Mouse (Mus musculus): ENCODE data around the gene Sdf2l1.
"Not testable (repeated sequence)": the region's sequence is repeated elsewhere in the genome, so short reads cannot be mapped to it uniquely, and the experiment has no call there.

Sdf2l1 gene

DNA sequence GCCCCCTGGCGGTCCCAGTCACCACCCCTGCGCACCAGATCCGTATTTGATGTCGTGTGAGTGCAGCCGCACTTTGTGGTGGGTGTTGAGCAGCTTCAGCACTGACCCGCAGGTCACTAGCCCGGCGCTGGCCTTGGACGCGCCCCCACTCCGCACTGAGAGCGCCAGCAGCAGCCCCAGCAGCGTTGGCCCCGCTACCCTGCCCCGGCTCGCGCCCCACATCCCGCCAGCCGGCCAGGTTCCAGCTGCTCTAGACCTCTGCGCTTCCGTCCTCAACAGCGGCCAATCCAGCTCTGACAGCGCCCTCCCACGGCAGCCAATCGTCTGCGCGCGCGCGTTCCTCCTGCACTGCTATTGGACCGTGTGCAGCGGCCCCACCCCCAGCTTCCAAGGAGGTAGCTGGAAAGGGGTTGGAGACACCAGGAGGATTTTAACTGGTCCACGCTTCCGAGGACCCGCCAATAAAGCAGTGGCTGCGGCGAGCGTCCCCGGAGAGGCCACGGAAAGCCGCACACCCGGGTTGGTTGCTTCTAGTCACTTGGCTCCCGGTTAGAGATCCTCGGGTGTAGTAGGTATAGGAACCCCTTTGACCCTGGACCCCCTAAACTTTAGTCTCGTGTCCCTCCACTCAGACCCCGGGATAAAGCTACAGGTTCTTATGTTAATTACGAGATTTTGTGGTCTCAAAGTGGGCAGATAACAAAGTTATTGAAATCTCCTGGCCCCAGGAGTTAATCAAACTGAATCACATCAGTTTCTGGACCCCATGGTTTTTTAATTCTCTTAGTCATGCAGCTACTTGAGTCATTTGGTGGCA lies at the start of gene Sdf2l1:
Gene Sdf2l1, minus strand, starts transcription at position 295 of the 817 bp plus-strand sequence.
- DNase-seq = peak; percentile 98

DNA sequence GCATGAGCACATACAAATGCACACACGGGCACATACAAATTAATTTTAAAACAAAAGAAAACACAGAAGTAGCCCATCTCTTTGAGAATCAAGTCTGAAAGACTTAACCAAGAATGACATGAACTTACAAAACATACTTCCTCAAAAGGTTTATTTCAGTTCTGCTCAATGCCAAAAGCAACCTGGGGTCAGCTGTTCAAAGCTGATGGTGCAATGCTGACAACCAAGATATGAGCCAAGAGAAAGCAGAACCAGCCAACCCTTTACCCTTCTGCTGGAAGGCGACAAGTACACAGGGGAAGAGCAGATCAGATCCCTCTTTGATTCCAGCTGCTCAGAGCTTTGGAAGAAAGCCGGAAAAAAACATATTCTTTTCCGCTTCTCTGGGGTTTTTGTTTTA lies 49.2 kb upstream of the Sdf2l1 start:
- DNase-seq = no peak

DNA sequence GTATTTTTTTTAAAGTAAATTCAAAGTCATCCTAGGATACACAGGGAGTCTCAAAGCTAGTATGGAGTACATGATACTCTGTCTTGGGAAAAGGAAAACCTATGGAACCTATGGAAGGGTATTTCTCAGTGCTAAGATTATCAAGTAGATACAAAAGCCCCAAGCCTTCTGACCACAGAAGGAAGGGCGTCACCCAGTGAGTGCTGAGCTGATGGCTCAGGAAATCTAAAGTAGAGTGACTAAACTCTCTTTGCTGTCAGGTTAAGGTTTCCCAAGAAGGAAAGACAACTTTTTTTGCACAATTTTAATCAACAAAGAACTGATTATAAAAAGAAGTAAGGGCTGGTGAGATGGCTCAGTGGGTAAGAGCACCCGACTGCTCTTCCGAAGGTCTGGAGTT lies 47.5 kb upstream of the Sdf2l1 start:
- no peak for DNase-seq

DNA sequence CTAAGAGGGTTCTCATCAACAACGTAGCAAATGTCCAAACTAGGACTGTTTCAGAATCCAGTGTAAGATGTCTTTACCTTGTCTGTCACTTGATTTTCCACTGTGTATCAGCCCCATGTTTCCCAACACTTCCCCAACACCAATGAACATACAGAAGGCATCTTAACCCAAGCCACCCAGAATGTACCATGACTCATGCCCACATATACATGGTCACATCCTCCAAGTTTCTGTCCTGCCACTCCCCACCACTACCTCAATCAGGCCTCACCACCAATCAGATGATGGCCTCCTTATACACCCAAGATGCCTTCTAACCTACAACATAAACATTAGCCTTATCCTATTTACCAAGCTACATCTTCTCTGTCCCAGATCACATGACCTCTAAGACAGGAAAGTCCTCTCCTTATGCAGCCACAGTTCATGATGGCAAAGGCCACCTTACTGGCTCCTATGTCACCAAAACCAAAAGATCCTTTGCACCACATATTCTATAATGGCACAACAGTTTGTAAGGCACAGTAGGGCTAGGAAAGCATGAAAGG lies 45.5 kb upstream of the Sdf2l1 start:
- no peak for DNase-seq

DNA sequence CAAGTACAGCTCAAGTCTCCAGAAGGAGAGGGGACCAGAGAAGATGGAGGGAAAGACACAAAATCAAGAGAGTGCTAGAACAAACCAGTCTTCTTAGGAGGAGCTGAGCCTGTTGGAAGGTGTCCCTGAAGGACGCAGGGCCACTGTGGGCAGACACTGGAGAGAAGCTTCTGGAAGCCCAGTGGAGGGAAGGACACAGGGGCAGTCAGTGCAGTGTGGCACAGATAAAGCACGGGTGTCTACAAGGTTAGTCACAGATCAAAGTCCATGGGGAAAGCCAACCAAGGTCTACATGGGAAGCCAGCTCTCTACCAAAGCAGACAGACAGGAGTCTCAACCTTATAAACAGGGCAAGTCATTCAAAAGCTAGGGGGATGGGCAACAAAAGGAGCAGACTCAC lies 43.6 kb upstream of the Sdf2l1 start:
- no peak for DNase-seq

DNA sequence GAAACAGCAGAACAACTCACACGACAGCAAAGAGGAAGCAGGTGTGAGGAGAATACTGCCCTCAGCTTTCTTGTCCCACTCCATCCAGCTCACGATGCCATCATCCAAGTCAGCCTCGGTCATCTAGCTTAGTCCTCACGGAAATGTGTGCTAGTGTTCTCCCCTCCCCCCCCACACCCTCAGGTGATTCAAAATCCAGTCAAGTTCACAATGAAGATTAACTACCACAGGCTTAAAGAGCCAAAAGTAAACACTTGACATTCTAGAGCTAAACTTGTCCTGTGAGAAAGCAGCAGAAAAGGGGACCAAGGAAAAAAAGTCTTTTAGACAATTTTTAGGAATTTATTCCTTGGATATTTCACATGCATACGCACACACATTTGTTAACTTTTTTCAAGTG lies 35.9 kb upstream of the Sdf2l1 start:
- no peak for DNase-seq

DNA sequence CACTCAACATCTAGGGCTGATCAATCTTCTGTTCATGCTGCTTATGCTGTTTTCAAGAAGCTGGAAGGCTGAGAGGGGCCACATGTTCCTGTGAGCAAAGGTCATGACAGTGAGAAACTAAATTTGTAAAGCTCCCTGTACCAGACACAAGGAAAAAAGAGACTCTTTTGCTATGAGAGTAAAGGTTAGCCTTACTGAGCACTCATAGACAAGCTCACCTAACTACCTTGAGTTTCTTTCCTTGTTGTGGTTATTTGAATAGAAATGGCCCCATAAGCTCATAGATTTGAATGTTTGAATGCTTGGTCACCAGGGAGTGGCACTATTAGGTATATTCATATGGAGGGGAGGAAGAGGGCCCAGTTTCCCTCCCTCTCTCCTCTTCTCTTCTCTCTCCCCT lies 35.0 kb upstream of the Sdf2l1 start:
- DNase-seq = no peak

DNA sequence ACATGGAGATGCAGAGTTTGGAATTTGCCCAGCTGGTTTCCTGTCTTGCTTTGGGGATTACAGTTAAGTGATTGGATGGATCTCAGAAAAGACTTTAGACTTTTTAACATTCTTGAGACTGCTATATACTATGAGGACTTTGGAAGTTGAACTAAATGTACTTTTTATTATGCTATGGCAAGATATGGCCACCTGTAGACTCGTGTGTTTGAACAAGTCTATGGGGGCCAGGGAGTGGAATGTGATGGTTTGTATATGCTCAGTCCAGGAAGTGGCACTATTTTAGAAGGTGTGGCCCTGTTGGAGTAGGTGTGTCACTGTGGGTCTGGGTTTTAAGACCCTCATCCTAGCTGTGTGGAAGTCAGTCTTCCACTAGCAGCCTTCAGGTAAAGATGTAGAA lies 33.3 kb upstream of the Sdf2l1 start:
- not testable (repeated sequence) for DNase-seq

DNA sequence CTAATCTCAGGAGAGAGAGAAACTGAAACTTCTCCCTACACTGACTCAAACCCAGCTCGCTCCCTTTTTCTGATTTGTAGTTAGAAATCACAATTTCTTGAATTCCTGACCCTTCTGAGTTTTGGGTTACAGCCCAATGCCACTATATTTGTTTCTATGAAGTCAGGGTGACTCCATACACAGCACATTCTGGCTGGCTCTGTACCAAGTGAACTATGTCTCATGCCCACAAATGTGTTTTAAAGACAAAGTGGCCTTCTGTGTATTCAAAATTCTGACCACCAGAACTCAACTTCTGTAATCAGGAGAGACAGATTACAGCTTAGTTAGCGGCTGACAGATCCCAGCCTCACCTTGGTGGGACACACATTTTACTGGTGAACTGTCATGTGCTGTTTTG lies 22.2 kb upstream of the Sdf2l1 start:
- no peak for DNase-seq

DNA sequence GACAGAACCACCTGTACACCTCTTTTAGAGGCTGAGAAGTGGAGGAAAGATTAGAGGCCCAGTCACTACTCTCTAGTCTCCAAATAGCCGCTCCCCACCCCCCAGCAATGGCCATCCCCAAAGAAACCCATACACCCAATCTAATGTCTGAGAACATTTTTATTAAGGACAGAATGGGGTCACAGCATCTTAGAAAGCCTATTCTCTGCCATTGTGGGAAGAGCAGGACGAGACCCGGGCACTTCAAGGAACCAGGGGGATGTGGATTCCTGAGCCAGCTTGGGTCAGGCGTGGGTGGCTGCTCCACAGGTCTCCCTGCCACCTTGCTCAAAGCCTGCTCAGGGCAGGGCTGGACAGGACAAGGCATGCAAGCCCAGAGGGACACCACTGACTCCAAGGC lies 19.7 kb upstream of the Sdf2l1 start:
- no peak for DNase-seq

DNA sequence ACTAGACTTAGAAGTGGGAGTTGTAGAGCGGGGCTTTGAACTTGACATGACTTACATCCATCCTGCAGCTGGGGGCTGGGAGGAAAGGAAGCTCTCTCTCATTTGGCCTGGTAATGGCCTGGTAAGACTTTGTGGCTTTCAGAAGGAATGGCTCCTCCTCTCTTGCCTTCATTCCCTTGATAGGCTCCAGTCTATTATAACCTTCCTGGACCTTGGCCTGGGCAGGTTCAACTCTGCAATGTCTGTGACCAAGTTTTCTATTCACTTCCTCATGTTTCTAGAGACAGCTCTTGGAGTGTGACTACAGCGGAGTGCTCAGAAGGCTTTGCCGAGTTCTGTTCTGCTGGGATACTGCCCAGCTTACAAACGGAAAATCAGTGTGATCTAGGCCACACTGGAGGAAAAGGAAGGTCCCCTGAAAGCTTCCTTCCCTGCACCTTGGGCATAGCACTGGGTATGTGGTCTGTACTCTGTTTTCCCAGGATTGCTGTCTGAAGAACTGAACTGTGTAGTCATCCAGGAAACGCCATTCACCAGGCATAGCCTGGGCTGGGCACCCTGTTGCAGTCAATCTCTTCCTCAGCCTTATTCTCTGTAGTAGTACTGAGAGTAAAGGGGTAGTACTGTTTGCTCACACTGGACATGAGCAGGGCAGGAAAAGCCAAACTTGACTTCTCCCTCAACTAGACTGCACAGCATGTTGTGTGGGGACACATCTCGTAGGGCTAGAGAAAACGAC lies 18.5 kb upstream of the Sdf2l1 start:
- DNase-seq = no peak

DNA sequence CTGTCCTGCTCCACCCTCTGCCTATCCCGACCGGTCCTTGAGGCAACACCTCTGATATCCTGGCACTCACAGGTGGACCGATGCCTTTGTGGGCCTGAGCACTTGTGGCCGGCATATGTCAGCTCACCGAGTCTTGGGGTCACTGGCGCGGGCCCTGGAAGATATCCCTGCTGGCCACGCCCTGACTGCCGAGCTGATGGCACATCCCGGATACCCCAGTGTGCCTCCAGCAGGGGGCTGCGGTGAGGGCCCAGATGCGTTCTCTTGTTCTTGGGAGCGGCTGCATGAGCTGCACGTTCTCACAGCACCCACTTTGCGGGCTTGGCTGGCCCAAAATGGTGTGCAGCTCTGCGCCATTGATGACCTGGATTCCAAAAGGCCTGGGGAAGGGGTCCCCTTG lies 15.9 kb upstream of the Sdf2l1 start:
- peak; percentile 83 for DNase-seq

DNA sequence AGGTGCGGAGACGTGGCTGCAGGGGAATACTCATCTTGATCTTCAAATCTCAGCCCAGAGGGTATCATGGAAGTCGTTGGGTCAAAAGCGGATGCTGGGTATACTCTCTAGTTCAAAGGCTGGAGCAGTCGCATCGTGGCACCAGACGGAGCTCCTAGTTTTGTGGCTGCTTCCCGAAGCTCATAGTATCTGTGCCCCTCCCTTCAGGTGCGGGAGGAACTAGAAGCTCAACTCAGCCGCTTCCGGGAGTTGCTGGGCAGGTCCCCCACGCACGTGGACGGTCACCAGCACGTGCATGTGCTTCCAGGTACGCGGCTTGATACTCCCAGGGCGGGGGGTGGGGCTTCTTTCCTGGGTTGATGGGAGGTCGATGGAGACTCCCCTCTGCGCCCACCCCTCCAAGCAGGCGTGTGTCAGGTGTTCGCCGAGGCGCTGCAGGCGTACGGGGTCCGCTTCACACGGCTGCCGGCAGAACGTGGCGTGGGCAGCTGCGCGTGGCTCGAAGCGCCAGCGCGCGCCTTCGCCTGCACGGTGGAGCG lies 15.3 kb upstream of the Sdf2l1 start:
- DNase-seq = peak; percentile 53

DNA sequence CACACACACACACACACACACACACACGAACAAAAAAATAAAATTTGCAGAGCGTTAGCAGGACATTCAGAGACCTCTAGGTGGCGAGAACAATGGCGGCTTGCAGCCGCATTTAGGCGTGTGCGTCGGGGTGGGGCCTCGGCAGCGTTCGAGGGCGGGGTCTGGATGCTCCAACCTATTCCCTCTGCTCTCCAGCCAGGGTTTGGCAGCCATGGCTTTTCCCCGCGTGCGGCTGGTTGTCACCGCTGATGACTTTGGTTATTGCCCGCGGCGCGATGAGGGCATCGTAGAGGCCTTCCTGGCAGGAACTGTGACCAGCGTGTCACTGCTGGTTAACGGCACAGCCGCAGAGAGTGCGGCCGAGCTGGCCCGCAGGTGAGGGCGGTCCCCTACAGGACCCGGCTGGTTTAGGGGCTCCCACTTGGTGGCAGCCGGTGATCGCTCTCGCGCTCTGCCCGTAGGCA lies 14.6 kb upstream of the Sdf2l1 start, which contains the start of gene Ccdc116:
Gene Ccdc116, minus strand, starts transcription at position 458 of the 464 bp plus-strand sequence.
- peak; percentile 84 for DNase-seq

DNA sequence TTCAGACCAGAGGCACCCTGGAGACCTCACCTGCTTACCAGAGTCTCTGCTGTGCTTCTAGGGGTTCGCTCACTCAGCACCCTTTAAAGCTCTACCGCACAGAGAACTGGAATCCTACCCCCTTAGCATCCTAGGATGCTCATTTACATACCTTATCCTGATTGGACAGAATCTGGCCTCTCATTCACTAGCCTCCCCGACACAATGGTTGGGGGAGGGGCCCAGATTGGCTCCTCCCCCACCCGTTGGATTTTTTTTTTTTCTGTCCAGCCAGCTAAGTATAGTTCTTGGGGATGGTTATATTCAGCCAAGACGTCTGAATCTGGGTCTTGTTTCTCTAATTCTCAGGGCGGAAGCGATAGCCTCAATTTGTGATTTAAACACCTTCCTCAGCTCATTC lies 12.2 kb upstream of the Sdf2l1 start, which contains the start of gene Ydjc:
Gene Ydjc, plus strand, starts transcription at position 283 of the 400 bp plus-strand sequence.
- no peak for DNase-seq

DNA sequence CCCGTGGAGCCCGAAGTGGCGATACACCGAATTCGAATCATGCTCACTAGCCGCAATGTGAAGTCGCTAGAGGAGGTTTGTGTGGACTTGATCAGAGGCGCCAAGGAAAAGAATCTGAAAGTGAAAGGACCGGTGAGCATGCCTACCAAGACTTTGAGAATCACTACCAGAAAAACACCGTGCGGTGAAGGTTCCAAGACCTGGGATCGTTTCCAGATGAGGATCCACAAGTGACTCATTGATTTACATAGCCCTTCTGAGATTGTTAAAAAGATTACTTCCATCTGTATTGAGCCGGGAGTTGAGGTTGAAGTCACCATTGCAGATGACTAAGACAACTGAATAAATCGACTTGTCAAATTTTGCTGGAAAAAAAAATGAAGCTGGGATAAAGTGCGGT lies 5.2 kb upstream of the Sdf2l1 start:
- no peak for DNase-seq

DNA sequence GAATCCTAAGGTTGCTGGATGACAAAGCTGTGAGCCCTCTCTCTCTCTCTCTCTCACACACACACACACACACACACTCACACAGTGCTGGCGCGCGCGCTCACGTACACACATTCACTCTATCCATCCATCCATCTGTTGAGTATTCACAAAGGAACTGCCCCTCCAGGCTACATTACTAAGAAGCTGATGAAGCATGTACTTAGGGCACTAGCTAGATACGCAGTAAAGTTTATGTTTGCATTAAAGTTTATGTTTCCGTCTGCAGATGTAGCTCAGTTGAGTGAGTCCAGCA lies 670 bp upstream of the Sdf2l1 start:
- no peak for DNase-seq

DNA sequence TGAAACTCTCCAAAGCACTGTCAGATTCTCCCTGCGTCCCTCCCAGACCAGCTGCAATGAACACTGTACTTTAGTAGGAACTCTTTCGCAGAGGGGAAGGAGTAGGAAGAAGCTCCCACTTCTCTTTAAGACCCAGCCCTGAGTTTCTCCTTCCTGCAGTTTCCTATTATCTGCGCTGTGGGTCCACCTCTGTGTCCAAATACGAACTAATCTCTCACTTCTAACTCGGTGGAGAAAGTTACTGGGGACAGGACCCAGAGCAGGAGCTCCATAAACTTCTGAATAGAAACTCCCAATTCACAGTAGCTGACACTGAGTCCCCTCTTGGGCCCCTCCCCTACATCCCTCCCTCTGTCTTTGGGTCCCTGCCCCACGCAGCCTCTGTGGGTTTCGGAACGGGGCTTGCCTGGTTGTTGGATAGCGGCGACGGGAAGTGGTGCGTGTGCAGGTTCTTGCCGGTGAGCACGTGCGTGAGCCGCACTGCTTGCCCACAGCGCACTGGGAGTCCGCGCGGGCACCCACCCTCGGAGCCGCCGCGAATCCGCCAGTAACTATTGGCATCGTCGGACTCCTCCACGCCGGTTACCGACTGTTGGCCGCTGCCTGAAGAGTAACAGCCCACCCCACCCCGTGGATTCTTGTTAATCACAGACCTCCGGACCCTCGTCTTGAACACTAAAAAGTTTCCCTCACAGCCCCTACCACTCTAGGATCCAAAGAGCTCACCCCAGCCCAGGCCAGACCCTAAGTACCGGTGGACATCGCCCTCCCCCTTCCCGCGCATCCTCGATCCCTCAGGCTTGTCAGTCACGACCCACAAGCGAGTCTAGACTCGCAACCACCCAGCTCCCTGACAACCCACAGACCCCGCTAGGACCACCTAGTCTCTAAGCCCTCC lies 743 bp downstream of the Sdf2l1 start:
- peak; percentile 54 for DNase-seq

DNA sequence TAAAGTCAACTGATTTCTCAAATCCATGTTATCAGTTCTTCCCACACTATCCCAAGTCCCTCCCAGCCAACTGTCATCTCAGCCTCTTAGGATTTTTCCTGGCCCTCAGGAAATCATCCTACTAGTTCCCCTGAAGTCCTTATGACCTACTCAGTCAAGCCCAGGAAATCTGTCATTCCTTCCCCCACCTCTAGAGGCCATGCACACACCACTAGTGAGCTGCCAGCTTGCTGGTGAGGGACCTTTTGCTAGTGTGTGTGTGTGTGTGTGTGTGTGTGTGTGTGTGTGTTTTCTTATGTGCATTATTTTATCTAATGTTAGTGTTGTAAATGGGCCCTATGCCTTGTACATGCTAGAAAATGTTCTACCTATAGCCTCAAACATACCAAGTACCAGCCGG lies 4.9 kb downstream of the Sdf2l1 start:
- peak; percentile 71 for DNase-seq

DNA sequence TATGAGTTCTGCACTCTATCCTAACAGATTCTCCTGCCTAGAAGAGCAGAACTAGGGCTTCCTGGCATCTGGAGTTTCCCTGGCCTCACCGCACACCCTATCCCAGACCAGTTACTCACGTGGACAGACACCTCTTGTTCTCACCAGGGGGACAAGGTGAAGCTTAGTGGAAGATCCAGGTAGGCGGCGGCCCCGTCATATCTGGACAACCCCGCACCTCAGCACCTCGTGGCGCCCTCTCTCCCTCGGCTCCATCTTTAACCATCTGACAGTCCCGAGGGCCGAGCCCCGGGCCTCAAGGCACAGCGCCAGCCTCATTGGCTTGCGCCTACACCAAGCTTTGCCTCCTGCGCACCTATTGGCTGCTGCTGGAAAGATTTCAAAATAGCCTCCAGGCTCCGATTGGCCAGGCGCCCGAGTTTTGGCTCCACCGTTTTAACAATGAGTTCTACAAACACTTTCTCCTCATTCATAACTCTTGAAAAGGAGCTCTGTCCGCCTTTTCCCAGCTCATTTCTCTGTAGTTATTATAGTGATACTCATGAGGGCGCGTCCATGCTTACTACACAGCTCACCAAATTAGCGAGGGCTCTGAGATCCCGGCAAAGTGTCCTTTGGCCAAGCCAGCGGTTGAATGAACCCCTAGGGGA lies 7.2 kb downstream of the Sdf2l1 start, which contains the start of gene 2610318N02Rik:
Gene 2610318N02Rik, minus strand, starts transcription at position 297 of the 650 bp plus-strand sequence.
- DNase-seq = peak; percentile 83

DNA sequence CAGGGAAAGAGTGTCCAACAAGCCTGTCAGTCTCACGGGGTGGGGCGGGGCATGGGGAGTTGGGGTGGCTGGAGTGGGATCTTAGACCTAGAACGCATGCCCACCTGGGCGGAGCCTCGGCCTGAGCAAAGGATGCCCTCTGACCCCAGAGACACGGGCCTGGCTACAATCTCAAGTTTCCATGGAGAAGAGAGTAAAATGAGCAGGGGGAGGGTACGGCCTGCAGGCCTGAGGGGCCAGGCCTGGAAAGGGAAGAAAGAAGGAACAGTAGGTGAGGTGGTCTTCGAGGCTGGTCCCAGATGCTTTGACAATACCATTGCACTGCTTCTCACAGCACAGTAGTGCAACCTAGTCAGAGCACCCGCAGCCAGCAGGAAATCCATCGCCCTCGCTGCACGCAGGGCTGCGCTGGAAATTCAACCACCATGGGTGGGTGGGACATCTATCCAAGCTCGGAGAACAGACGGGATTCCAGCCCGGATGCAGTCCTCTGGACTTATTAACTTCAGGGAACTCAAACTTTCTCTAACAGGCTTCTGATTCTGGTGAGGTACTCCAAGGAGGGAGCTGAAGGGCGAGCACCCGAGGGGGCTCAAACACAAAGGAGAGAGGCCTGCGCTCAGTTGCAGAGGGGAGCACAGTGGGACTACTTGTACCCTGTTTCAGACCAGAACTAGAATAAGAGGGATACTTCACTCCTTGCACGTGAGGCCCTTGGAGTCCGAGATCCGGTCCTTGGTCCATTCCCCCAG lies 7.9 kb downstream of the Sdf2l1 start:
- DNase-seq = peak; percentile 54

Data from thymus, postnatal 4 days (tissue).